In genomic region chr3:84680062-84680461, GRCm38 (mm10) we compare ENCODE assay signal across 24 mouse cellular contexts. TPM values are rescaled to one million over a fixed set of nuclear protein-coding genes. Genes with fewer than 3 reads are reported as not detected.
A peak's percentile ranks its signal among the peaks of the same experiment; 100 is the strongest.
DNase-seq lines count a peak whose midpoint lies in the region; TF ChIP-seq lines count a peak whose summit lies in the region.
"Had no signal": no experiment of that assay in that cellular context is flagged by ENCODE, and none has a peak within 500 bp of the region (broad histone marks: within the 10 kb centered on the region; RNA-seq: fewer than 3 reads in every experiment).

No protein-coding gene starts in this region.

- no peaks in the 10 kb centered on the region for H3K27me3 ChIP-seq in thymus, adult 2 months (ENCODE audit: control insufficient read depth, insufficient read depth, low read length)
- no peaks in the 10 kb centered on the region for H3K27me3 ChIP-seq in hindbrain, embryonic 10.5 days (ENCODE audit: insufficient read depth, poor library complexity, severe bottlenecking)
- H3K27me3 ChIP-seq: embryonic facial prominence, embryonic 15.5 days; forebrain, embryonic 15.5 days; heart, embryonic 13.5 days; hindbrain, embryonic 12.5 days; liver, embryonic 13.5 days; stomach, embryonic 15.5 days had no signal

- H3K4me3 ChIP-seq in thymus, adult 2 months (ENCODE audit: control insufficient read depth, insufficient read depth, low read length) = no peak overlapping the region
- H3K4me3 ChIP-seq in bone marrow, adult 2 months (replicated peaks; ENCODE audit: control insufficient read depth, low read depth, low read length) = no peak overlapping the region
- no peak overlapping the region for H3K4me3 ChIP-seq in hindbrain, embryonic 10.5 days
- H3K4me3 ChIP-seq: embryonic facial prominence, embryonic 15.5 days; forebrain, embryonic 15.5 days; heart, embryonic 13.5 days; hindbrain, embryonic 12.5 days; left cerebral cortex, adult 2 months; liver, embryonic 13.5 days; stomach, embryonic 15.5 days had no signal

- no peaks in the 10 kb centered on the region for H3K36me3 ChIP-seq in thymus, adult 2 months (ENCODE audit: control insufficient read depth, insufficient read depth, low read length)
- H3K36me3 ChIP-seq in hindbrain, embryonic 10.5 days = no peaks in the 10 kb centered on the region
- H3K36me3 ChIP-seq: embryonic facial prominence, embryonic 15.5 days; forebrain, embryonic 15.5 days; heart, embryonic 13.5 days; hindbrain, embryonic 12.5 days; liver, embryonic 13.5 days; stomach, embryonic 15.5 days had no signal

- H3K27ac ChIP-seq in thymus, adult 2 months (ENCODE audit: control insufficient read depth, insufficient read depth, low read length) = no peak overlapping the region
- H3K27ac ChIP-seq in bone marrow, adult 2 months (ENCODE audit: control insufficient read depth, insufficient read depth, low read depth, low read length, poor library complexity) = peak overlapping the region; percentile 60; the same call in 1 of the 2 replicates
- no peak overlapping the region for H3K27ac ChIP-seq in hindbrain, embryonic 10.5 days
- H3K27ac ChIP-seq: embryonic facial prominence, embryonic 15.5 days; forebrain, embryonic 15.5 days; heart, embryonic 13.5 days; hindbrain, embryonic 12.5 days; kidney, postnatal 0 days; left cerebral cortex, adult 2 months; liver, embryonic 13.5 days; stomach, embryonic 15.5 days had no signal

- H3K9me3 ChIP-seq in hindbrain, embryonic 10.5 days = no peaks in the 10 kb centered on the region
- H3K9me3 ChIP-seq: embryonic facial prominence, embryonic 15.5 days; forebrain, embryonic 15.5 days; heart, embryonic 13.5 days; hindbrain, embryonic 12.5 days; liver, embryonic 13.5 days; stomach, embryonic 15.5 days had no signal

- DNase-seq in thymus, adult 2 months = peak; percentile 46
- DNase-seq in thymus, postnatal 0 days (ENCODE audit: low spot score) = no peak
- DNase-seq in natural killer cell, adult 2 months (ENCODE audit: low spot score in 2 of 2) = peak; percentile 80 to 88
- peak; percentile 38 for DNase-seq in thymus, postnatal 4 days
- no peak for DNase-seq in adrenal gland, postnatal 36 days
- no peak for DNase-seq in hindbrain, embryonic 10.5 days (ENCODE audit: low spot score)
- no peak for DNase-seq in urinary bladder, postnatal 4 days (ENCODE audit: low spot score in 2 of 2)
- DNase-seq: adrenal gland, adult 2 months; cerebellum, adult 9-11 months; gastrocnemius, postnatal 14 days; heart, adult 18-20 months; heart, postnatal 14 days; kidney, adult 2 months; liver, embryonic 13.5 days; lung, embryonic 14.5 days; lung, postnatal 36 days had no signal

- WGBS in thymus, adult 2 months = 50% methylated on average over 7 of the region's 7 CpGs
- WGBS in bone marrow, adult 2 months = 75% methylated on average over 7 of the region's 7 CpGs
- WGBS in hindbrain, embryonic 10.5 days = 94% methylated on average over 7 of the region's 7 CpGs

- H3K4me1 ChIP-seq in thymus, adult 2 months (replicated peaks; ENCODE audit: control insufficient read depth, insufficient read depth, low read length) = peaks cover 46% of the 10 kb centered on the region
- peaks cover 12% of the 10 kb centered on the region for H3K4me1 ChIP-seq in bone marrow, adult 2 months (ENCODE audit: control insufficient read depth, insufficient read depth, low read length)
- H3K4me1 ChIP-seq in hindbrain, embryonic 10.5 days (replicated peaks) = no peaks in the 10 kb centered on the region
- H3K4me1 ChIP-seq: embryonic facial prominence, embryonic 15.5 days; forebrain, embryonic 15.5 days; heart, embryonic 13.5 days; hindbrain, embryonic 12.5 days; liver, embryonic 13.5 days; stomach, embryonic 15.5 days had no signal

- TF ChIP-seq CTCF in thymus, adult 2 months (IDR thresholded peaks at IDR 0.05; ENCODE audit: borderline replicate concordance, control insufficient read depth, extremely low read depth, insufficient read depth, low read length, poor library complexity) = no peak
- no peak for TF ChIP-seq CTCF in bone marrow, adult 2 months (IDR thresholded peaks at IDR 0.05; ENCODE audit: control insufficient read depth, insufficient read depth, low read length)

- no peak for TF ChIP-seq POLR2A in thymus, adult 2 months (IDR thresholded peaks at IDR 0.05; ENCODE audit: control insufficient read depth, extremely low read depth, insufficient read depth, low read length, poor library complexity)
- TF ChIP-seq POLR2A in bone marrow, adult 2 months (IDR thresholded peaks at IDR 0.05; ENCODE audit: borderline replicate concordance, control insufficient read depth, low read depth, low read length) = no peak

RNA-seq across cellular contexts. Expression of gene Tmem154, which starts 14.1 kb away (rescaled TPM):
- 12.4 and 14.4 TPM in 2 replicates for polyA plus RNA-seq in thymus, adult 2 months (2012; rRNA removed)
- 13.5 and 15.5 TPM in 2 replicates for polyA plus RNA-seq in thymus, postnatal 0 days (2015; fragmentation: Nextera tagmentation; extraction: Ambion mirVana)
- polyA plus RNA-seq in bone marrow, adult 2 months (2011; ENCODE audit: insufficient read depth, insufficient read length, low replicate concordance, missing spikeins) = 4.8 and 12.6 TPM in 2 replicates
- 1 to 10 TPM; 2.0 to 9.7 TPM for total RNA-seq in adrenal gland, postnatal 36 days (2021)
- polyA plus RNA-seq in hindbrain, embryonic 10.5 days (2016; fragmentation: Nextera tagmentation; extraction: Ambion mirVana) = 0.24 and 0.38 TPM in 2 replicates

Comparison
In these comparisons a context has a peak if more than half of its experiments do, and no peak if none do; other contexts are left out.
1. DNase-seq: peak in thymus, adult 2 months (single experiment), natural killer cell, adult 2 months (2 of 2) and thymus, postnatal 4 days (single experiment); none in thymus, postnatal 0 days (single experiment), adrenal gland, postnatal 36 days (0 of 2), hindbrain, embryonic 10.5 days (single experiment) and urinary bladder, postnatal 4 days (0 of 2).